Mouse (Mus musculus): ENCODE data around the gene Nav2. TPM values are rescaled to one million over a fixed set of nuclear protein-coding genes. Genes with fewer than 3 reads are reported as not detected.

The Nav2 gene
- polyA plus RNA-seq, 1 experiment from 2014 or later, result 5.8 TPM

DNA sequence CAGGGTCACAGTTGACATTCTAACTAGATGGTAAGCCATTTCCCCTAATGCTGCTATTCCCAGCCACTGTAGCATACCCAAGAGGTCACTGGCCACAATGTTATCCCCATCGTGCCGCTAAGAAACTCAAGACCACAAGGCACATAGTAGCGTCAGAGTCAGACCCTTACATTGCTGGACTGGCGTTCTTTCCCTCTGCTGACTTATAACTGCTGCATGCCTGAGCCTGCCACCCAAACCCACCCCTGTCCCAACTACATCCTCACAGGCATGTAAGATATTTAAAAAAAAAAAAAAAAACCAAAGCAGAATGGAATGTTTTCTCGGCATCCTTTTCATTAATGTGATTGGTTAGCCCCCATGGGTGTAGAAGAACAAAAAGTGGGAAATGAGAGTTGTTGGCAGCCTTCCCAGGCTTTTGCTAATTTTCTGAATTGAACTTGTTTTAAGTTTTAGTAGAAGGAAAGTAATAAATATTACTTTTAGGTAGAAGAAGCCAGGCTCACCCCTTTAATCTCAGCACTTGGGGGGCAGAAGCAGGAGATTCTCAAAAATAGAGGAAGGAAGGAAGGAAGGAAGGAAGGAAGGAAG, 678.1 kb downstream of the Nav2 start:
- Histone ChIP-seq H3K27ac (ENCODE audit: low read depth, low read length) (no peak overlapping the region), H3K4me1 (replicated peaks; ENCODE audit: control insufficient read depth, insufficient read depth, low read length) (no peaks in the 10 kb centered on the region), H3K27me3 (replicated peaks; ENCODE audit: control insufficient read depth, insufficient read depth, low read length) (no peaks in the 10 kb centered on the region), H3K36me3 (ENCODE audit: control insufficient read depth, insufficient read depth) (peaks cover 91% of the 10 kb centered on the region), H3K4me3 (ENCODE audit: low read depth, low read length) (no peak overlapping the region), H3K4me2 (replicated peaks; ENCODE audit: low read depth) (no peak overlapping the region), H3K9ac (ENCODE audit: low read depth, low read length) (no peak overlapping the region), H3K9me3 (ENCODE audit: control insufficient read depth) (no peaks in the 10 kb centered on the region)
- ATAC-seq, result no peak
- 85% methylated on average over 5 of the region's 5 CpGs for WGBS
- no peak for TF ChIP-seq CTCF (IDR thresholded peaks at IDR 0.05; ENCODE audit: low read depth)

DNA sequence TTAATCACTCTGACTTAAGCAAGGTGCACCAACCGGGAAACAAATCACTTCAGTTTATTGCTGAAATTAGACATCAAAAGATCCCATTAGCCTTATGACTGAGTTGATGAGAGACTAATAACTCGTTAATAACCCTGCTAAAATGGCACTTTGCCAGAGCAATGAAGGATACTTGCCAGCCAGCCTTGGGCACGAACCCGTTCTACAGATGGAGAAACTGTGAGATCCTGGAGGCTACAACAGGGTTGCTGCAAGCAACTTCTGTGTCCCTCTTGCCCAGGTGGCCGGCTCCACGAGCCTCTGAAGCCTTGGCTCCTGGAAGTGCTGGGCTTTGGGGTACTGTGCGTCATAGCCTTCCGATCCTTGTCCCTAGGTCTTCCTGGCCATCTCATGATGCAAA, 681.1 kb downstream of the Nav2 start:
- 92% methylated on average over 8 of the region's 8 CpGs for WGBS
- no peak overlapping the region for H3K27ac ChIP-seq (ENCODE audit: low read depth, low read length)
- no peaks in the 10 kb centered on the region for H3K27me3 ChIP-seq (replicated peaks; ENCODE audit: control insufficient read depth, insufficient read depth, low read length)
- peaks cover 88% of the 10 kb centered on the region for H3K36me3 ChIP-seq (ENCODE audit: control insufficient read depth, insufficient read depth)
- no peak for ATAC-seq
- no peak overlapping the region for H3K4me2 ChIP-seq (replicated peaks; ENCODE audit: low read depth)
- no peak overlapping the region for H3K4me3 ChIP-seq (ENCODE audit: low read depth, low read length)
- no peaks in the 10 kb centered on the region for H3K9me3 ChIP-seq (ENCODE audit: control insufficient read depth)
- no peaks in the 10 kb centered on the region for H3K4me1 ChIP-seq (replicated peaks; ENCODE audit: control insufficient read depth, insufficient read depth, low read length)
- no peak for TF ChIP-seq CTCF (IDR thresholded peaks at IDR 0.05; ENCODE audit: low read depth)
- H3K9ac ChIP-seq (ENCODE audit: low read depth, low read length), result no peak overlapping the region

DNA sequence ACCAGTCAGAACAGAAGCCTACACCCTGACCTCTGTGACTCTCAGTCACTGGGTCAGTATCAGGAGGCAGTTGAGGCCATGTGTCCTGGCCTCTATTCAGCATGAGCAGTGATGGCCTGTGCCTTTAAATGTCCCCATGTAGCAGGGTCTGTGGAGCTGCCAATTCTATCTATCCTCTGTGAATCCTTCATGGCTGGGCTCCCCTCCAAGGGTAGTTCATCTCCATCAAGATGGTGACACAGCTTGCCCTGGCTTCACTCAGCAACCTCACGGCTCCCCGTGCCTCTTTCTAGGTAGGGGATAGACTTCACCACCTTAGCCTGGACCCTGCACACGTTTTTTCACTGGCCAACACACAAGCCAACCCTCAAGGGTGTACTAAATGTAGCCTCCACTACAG, 689.3 kb downstream of the Nav2 start:
- no peak for TF ChIP-seq CTCF (IDR thresholded peaks at IDR 0.05; ENCODE audit: low read depth)
- H3K4me2 ChIP-seq (replicated peaks; ENCODE audit: low read depth), result no peak overlapping the region
- H3K27ac ChIP-seq (ENCODE audit: low read depth, low read length), result no peak overlapping the region
- H3K9me3 ChIP-seq (ENCODE audit: control insufficient read depth), result no peaks in the 10 kb centered on the region
- no peak overlapping the region for H3K4me3 ChIP-seq (ENCODE audit: low read depth, low read length)
- H3K27me3 ChIP-seq (replicated peaks; ENCODE audit: control insufficient read depth, insufficient read depth, low read length), result no peaks in the 10 kb centered on the region
- no peak overlapping the region for H3K9ac ChIP-seq (ENCODE audit: low read depth, low read length)
- no peaks in the 10 kb centered on the region for H3K4me1 ChIP-seq (replicated peaks; ENCODE audit: control insufficient read depth, insufficient read depth, low read length)
- H3K36me3 ChIP-seq (ENCODE audit: control insufficient read depth, insufficient read depth), result peaks cover 76% of the 10 kb centered on the region
- WGBS, result 83% methylated on average over 3 of the region's 3 CpGs
- no peak for ATAC-seq

DNA sequence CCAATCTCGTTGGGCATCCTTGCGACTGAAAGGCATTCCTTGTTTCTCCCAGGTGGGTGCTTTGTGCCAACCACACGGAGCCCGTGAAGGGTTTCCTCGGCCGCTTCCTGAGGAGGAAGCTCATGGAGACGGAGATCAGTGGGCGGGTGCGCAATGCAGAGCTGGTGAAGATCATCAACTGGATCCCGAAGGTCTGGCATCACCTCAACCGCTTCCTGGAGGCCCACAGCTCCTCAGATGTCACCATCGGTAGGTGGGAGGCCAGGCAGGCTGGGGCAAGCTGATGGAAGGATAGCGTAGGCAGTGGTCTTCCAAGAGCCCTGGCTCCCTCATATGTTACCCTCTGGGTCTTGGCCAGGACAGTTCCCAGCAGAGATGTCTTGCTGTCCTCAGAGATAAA, 689.7 kb downstream of the Nav2 start:
- Histone ChIP-seq H3K4me2 (replicated peaks; ENCODE audit: low read depth) (no peak overlapping the region), H3K27ac (ENCODE audit: low read depth, low read length) (no peak overlapping the region), H3K9ac (ENCODE audit: low read depth, low read length) (no peak overlapping the region), H3K27me3 (replicated peaks; ENCODE audit: control insufficient read depth, insufficient read depth, low read length) (no peaks in the 10 kb centered on the region), H3K36me3 (ENCODE audit: control insufficient read depth, insufficient read depth) (peaks cover 77% of the 10 kb centered on the region), H3K4me3 (ENCODE audit: low read depth, low read length) (no peak overlapping the region), H3K9me3 (ENCODE audit: control insufficient read depth) (no peaks in the 10 kb centered on the region), H3K4me1 (replicated peaks; ENCODE audit: control insufficient read depth, insufficient read depth, low read length) (no peaks in the 10 kb centered on the region)
- no peak for TF ChIP-seq CTCF (IDR thresholded peaks at IDR 0.05; ENCODE audit: low read depth)
- WGBS, result 93% methylated on average over 13 of the region's 13 CpGs
- ATAC-seq, result no peak

DNA sequence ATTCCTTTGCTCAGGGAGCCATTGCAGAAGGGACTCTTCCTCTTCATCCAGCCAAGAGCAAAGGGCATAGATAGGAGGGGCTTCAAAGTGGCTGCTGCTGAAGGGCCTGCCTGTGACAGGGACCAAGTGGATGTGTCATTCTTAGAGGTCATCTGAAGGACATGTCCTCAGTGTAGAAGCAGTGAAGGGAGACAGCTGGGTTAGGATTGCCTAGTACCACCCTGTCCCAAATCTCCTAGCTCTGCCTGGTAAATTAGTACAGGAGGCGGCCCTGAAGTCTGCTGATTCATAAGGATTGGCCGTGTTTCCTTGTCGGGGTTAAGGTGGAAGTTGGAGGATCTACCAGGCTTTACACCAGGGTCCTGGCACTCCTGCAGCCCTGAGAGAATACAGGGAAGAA, 691.4 kb downstream of the Nav2 start:
- Histone ChIP-seq H3K27me3 (replicated peaks; ENCODE audit: control insufficient read depth, insufficient read depth, low read length) (no peaks in the 10 kb centered on the region), H3K4me2 (replicated peaks; ENCODE audit: low read depth) (no peak overlapping the region), H3K4me1 (replicated peaks; ENCODE audit: control insufficient read depth, insufficient read depth, low read length) (no peaks in the 10 kb centered on the region), H3K27ac (ENCODE audit: low read depth, low read length) (no peak overlapping the region), H3K9ac (ENCODE audit: low read depth, low read length) (no peak overlapping the region), H3K4me3 (ENCODE audit: low read depth, low read length) (no peak overlapping the region), H3K36me3 (ENCODE audit: control insufficient read depth, insufficient read depth) (peaks cover 71% of the 10 kb centered on the region), H3K9me3 (ENCODE audit: control insufficient read depth) (no peaks in the 10 kb centered on the region)
- no peak for ATAC-seq
- WGBS, result 88% methylated on average over 3 of the region's 3 CpGs
- no peak for TF ChIP-seq CTCF (IDR thresholded peaks at IDR 0.05; ENCODE audit: low read depth)

DNA sequence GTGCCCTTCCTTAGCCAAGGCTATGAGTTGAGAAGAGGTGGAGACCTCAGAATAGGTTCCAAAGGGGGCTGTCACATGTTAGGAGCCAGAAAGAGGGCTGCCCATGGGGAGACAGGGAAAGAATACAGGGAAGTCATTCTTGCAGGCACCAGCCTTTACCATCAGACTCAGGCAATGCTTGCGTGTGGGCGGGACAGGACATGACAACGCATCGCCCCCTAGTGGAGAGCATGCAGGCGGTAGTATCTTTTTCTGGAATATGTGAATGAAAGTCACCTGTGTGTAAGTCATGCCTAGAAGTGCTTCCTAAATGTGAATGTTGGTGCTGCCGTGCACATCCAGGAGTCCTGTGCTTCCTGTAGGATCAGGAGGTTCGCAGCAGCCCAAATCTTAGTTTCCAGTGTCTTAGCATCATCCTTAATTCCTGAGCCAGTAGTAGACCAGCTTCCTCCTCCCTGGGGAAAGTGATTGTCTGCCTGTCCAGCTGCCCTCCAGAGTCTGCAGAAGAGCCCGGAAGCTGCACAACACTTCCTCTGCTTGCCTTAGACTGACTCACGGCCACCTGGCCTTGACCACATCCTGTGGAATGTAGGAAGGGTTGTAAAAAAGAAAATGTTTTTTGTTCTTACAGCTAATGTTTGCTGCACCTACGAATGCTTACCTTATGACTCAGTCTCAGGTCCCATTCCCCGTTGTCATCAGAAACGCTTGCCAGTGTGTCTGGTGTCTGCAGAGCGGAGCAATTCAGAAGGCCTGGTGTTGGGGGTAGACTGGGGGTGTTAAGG, 692.9 kb downstream of the Nav2 start:
- Histone ChIP-seq H3K36me3 (ENCODE audit: control insufficient read depth, insufficient read depth) (peaks cover 61% of the 10 kb centered on the region), H3K4me1 (replicated peaks; ENCODE audit: control insufficient read depth, insufficient read depth, low read length) (no peaks in the 10 kb centered on the region), H3K9me3 (ENCODE audit: control insufficient read depth) (no peaks in the 10 kb centered on the region), H3K9ac (ENCODE audit: low read depth, low read length) (no peak overlapping the region), H3K27me3 (replicated peaks; ENCODE audit: control insufficient read depth, insufficient read depth, low read length) (no peaks in the 10 kb centered on the region), H3K4me3 (ENCODE audit: low read depth, low read length) (no peak overlapping the region), H3K27ac (ENCODE audit: low read depth, low read length) (no peak overlapping the region), H3K4me2 (replicated peaks; ENCODE audit: low read depth) (no peak overlapping the region)
- peak; percentile 49 for ATAC-seq
- peak; percentile 90 for TF ChIP-seq CTCF (IDR thresholded peaks at IDR 0.05; ENCODE audit: low read depth)
- WGBS, result 27% methylated on average over 13 of the region's 13 CpGs

All from intestine, postnatal 0 days (tissue).